Mouse (Mus musculus) gastrocnemius, postnatal 10 days (tissue): ENCODE measurements at regions not wholly inside any gene's neighbourhood (a gene's known extent, or its start where the extent isn't known, plus 50 kb on each side); places are given as distances from the start of the nearest gene placed in this dataset.
A peak's percentile ranks its signal among the peaks of the same experiment; 100 is the strongest.
"Not testable (repeated sequence)": the region's sequence is repeated elsewhere in the genome, so short reads cannot be mapped to it uniquely, and the experiment has no call there.

Experiments
- DNase-seq: peaks from one replicate; pipeline ENCODE4 v3.0.0; 2021; ENCODE audit warnings: mixed read lengths

DNA sequence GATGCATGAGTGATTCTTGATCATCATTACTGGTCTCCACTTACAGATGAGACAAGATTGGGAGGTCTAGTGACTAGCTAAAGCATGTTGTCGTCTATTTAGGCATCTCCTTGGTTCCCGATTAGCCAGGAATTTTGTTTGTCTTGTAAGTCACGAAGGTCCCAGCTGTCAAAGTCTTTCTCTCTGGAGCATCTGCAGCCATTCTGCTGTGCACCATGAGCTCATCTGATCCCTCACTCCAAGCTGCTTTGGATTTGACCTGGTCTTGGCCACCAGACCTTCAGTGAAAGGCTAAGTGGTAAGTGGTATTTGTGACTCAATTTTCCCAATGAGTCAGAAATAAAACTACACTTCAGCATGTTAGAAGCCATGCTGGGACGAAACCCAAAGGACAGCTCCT is 53.3 kb upstream of the Creb5 start:
- DNase-seq: no peak

DNA sequence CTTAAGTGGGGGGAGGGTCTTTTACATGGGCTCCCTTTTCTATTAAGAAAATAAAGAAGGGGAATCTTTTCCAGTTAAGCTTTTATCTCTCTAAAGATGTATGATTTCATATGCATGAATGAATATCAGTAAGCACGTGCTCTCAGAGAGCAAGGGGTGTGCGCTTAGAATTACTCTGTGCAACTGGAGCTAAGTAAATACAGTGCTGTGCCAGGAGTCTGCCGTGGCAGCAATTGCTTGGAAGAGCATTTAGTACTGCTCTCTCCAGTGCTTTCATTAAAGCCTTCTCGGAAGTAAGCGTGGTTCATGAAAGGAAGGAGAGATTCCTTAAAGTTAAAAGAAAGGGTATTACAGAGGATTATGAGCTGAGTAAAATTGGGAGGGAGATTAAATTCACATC is 54.5 kb upstream of the Creb5 start:
- DNase-seq: no peak

DNA sequence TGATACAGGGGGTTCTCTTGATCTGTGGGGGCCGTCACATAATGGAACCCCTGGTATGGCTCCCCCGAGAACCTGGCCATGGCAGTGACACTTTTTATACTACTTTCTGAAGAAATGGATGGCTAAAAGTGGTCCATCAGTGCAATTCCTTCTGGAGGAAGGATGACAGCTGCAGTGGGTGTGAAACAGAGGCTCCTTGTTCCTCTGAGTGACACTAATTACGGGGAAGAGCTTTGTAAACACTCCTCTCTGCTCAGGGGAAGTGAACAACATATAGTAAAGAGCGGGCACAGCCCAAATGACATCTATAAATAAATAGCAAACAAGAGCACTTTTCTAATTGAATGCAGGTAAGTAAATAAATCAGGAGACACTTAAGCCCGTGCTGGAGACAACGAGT is 57.7 kb upstream of the Creb5 start:
- DNase-seq: no peak

DNA sequence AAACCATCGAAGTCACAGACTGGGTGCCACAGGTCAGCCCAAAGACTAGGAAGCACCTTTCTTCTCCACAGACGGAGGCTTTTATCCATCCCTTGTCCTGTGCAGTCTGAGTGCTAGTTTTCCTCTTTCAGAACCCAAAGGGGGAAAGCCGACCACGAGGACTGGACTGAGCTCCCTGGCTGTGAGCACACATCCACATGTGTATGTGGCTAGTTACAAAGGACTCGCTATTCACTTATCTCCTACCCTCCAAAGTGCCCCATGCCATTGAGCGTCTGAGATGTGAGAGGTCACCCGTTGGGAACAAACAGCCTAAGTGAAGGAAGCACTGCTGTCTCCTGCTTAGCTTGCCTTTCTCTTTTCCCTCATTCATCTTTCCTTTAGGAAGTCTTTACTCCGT is 65.0 kb upstream of the Creb5 start:
- no peak for DNase-seq

DNA sequence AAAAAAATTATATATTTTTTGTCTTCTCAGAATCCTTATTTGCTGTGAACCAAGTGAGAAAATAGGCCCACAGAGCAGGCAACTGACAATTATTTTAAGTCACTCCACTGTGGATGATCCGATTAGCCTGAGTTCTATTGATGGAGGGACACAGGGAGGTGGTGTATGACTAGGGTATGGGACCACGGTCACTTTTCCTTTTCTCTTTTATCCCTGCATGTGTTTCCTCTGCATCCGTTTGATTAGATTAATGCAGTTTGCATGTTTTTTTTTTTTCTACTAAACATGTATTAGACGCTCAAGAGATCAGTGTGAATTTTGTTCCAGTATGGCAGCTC is 65.4 kb upstream of the Creb5 start:
- DNase-seq: no peak

DNA sequence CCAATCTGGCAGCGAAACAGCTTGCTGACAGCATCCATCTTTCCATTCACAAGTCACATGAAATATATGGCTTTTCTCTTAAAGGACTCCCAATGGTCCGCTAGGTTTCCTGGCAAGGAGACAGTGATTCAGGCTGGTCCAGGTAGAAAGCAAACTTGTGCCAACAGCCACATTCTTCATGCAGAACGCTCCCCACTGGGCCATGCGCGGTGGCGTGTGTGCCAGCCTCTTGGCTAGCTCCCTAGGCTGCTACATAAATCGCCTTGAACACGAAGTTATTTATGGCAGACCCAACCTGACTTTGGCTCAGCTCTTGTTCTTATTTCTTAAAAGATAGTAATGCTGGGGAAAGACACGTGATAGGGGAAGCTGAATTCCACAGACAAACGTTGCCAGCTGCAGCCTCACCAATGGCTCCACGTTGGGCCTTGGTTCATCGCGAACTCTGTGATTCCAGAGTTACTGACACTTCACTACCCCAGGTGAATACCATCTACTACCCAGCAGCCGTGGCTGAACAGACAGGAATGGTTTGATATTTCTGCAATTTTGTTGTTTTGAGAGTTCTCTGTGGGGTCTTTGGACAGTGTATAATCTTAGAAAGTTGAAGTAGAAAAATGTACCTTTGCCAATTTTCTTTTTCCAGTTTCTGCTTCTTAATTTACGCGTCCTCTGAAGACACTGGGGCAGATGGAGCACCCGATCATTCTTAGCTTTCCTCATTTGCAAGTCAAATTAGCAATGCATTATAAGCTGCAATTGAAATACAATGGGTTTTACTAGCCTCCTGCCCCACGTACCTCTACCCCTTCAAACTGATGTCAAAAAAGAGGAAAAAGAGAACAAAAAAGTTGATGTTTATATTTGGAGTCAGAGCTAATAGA is 66.0 kb upstream of the Creb5 start:
- DNase-seq: no peak

DNA sequence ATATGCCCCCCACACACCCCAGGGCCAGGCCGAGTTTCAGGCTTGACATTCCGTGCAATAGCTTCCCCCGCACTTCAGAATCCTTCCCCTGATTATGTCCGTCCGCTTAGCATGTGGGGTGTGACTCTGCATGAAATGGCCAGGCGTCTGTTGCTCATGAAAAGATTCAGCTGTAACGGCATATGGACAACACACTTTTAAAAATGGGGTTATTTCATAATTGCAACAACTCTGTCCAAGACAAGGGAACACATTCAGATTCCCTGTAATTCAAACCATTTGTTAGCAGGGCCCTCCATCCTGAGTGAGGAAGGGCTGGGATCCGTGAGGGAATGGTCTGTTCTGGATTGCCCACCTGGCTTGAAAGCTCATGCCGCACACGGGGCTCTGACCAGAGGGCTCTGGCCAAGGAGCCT is 68.2 kb upstream of the Creb5 start:
- DNase-seq: no peak

DNA sequence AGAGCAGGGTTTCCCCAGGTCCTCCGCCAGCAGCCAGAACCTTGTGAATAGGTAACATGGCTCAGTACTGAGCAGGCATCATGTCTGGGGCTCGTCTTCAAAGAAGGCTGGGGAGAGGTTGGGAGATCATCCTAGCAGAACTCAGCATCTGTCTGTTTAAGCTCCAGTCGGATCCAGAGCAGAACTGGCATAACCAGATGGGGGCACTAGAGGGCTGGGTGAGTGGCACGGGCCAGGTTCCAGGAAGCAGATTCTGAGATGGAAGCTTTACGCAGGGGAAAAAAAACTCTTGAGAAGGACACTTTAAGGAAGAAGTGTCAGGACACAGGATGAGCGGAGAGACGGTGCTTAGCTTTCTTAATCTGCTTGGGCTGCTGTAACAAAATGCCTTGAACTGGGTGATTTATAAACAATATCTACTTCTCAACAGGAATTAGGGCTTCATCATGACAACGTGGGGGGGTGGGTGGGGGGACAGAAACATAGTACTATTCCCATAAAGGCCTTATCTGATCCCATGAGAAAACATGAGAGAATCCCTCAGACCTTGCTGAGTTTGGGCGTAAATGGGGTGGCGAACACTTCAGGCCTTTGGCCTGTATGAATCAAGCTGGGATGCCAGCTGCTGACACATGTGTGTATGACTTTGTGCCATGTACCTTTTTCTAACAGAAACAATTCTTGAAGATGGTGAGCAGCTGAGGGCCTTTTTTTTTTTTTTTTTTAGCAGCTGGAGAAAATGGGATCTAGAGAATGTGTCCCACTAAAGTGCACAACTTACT is 69.6 kb upstream of the Creb5 start:
- peak; percentile 50 for DNase-seq

DNA sequence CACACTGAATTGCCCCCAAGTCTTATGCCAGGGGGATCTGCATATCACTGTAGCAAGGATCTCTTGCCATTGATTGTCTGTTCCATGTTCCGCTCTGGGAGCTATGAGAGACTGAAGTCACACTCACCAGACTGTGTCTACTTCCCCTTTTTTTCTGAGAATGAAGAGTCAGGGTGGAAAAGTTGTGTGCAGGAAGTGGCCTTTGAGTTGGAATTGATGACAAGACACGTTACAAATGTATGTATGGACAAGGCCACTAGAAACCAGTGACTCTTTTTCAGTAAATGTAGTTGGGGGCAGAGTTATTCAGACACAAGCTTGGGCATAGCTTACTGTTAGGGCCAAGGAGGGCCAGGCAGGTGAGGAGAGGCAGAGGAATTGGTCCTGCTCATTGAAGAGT is 70.4 kb upstream of the Creb5 start:
- DNase-seq: no peak

DNA sequence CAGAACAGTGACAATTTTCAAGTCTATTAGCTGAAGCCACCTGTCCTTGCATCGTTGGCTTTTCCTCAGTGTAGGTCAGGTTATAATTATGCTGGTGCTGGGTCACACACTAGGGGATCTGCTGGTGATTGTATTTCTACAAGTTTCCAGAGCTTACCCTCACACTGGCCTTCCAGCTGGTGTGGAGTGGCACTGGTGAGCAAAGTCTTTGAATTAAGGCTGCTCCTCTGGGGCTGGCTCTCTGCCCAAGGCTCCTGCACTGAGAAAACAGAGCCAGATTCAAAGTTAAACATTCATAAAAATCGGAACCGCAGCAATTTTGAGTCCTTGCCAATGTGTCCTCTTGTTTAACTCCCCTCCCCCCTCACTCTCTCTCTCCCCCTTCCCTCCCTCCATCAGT is 75.7 kb upstream of the Creb5 start:
- DNase-seq: peak; percentile 16

DNA sequence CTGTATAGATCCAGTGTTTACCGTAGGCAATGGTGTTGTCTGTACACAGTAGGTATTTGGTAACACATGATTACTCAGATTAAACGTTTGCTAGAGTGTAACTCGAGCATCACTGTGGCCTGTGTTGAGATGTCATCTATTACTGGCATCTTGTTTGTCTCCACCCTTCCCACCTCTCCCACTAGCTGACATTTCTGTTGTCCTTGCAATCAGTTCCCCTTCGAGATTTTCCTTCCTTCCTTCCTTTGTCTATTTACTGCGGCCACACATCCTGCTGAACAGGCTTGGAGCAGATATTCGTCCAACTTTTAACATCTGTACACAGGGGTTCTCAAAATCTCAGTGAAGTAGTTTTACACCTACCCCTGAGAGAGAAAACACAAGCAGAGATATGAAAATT is 77.7 kb upstream of the Creb5 start:
- no peak for DNase-seq

DNA sequence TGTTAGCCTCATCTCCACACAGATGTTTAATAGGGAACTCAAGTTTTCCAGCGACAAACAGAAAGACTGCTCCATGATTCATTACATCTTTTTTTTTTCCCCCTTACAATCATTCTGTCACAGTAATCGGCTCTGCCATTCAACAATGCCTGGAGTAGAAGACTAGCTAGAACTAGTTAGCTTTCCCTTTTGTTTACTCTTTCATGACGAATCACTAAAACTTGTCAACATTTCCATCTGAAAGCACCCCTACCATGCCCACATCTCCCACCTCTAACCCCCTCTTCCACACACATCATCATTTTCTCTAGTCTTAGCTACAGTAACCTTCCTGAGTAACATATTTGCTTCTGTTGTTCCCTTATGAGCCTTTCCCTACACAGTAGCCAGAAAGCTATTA is 78.6 kb upstream of the Creb5 start:
- DNase-seq: no peak

DNA sequence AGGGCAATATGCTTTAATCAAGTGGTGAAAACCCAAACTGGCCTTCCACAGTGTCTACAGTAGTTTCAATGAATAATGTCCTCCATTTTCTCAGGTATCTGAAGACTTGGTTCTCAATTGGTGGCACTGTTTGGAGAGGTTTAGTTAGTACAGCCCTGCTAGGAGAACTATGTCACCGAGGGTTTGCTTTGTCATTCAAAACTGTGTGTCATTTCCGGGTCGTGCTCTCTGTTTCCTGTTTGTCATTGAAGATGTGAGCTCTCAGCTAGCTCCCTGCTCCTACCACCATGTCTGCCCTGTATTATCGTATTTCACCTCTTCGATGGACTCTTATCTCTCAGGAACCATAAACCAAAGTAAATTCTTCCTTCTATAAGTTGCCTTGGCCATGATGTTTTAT is 79.3 kb upstream of the Creb5 start:
- DNase-seq: no peak

DNA sequence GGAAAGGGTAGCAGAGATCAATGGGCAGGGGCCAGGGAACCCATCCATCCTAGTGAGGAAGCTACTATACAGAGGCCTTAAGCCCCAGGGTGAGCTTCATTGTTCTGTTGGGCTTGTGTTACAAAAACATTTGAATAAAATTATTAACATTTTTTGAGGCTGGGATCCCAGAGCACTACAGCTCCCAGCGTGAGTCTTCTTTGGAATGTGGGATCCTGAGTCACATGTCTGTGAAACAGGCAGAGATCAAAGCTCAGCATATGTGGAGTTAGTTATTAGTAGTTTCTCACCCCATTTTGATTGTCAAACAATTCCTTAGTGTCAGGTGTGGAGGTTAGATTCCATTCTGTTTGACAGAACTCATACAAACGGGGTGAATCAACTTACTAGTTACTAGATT is 79.7 kb upstream of the Creb5 start:
- no peak for DNase-seq

DNA sequence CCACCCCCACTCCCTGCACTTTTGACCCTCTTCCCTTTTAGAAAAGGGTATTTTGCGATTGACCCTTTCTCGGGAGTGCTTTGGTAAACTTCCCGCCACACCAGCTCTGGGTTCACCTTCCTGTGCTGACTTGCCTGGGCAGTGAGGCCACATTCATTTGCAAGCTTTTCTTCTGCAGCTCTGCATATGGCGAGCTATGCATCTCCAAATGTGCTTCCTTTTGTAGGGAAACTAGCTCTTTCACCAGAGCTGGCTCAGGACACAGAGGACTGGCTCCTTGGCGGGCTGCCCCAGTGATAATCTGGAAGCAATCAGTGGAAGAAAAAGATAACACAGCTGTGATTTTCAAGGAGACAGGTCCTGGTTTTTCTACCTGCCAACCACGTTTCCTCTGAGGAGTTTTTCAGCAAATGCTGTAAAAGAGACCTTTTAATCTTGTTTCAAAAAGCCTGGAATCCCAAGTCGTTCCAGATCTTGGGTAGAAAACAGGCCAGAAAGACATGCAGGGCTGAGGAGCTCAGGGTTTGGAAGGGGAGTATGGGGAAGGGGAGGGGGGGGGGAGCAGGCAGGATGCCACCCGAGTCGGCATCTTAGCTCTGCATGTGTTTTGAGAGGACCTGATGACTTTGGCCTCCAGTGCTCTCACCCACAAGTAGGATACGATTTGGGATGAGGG is 85.7 kb upstream of the Creb5 start:
- peak; percentile 45 for DNase-seq

DNA sequence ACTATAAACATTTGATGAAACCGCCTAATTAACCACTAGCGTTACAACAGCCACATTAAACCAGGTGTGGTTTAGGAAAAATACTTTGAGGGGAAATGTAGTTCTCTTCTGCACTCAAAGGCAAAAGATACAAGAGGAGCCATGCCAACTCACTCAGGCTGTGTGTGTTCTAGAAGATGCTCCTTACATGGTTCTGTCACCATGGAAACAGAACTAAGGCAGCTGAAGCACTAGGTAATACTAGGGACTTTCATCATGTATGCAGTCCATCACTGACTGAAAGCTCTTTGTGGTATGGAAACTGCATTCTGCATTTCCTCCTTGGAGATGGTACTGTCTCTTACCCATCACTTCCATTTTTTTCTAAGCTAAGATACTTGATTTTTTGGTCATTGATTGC is 87.6 kb upstream of the Creb5 start:
- no peak for DNase-seq

DNA sequence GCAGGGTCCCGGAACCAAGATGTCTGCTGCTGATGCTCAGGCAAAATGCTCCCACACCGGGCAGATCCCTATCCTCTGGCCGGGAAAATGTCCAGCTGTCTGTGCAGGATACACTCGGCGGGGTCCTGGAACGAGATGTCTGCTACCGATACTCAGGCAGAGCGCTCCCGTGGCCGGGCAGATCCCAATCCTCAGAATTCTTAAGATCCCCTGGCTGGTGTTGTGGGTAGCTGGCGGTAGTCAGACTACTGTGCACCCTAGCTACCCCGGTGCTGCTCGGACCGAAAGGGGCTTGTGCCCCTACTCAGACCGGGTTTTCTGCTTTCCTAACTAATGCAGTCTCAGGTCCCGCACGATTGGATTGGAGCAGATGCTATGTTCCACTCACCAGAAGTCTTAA is 104.9 kb upstream of the Creb5 start:
- not testable (repeated sequence) for DNase-seq

DNA sequence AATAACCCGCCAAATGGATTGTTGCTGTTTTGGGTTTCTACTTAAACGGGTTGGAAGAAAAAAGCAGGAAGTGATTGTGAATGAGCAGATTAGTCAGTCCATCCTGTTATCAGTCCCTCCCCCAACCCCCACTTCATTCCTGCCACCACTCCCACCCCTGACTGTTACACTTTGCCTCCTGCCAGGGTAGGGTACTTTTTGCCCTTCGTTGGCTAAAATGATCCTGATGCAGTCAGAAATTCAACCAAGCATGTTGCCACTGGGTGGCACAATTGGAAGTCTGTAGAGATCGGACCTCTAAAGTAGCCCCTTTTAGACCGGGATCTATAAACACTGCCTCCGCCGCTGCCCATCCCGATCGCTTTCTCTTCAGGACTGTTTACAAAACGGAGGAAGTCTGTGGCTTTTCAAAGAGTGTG is 96.0 kb upstream of the Jazf1 start:
- no peak for DNase-seq

DNA sequence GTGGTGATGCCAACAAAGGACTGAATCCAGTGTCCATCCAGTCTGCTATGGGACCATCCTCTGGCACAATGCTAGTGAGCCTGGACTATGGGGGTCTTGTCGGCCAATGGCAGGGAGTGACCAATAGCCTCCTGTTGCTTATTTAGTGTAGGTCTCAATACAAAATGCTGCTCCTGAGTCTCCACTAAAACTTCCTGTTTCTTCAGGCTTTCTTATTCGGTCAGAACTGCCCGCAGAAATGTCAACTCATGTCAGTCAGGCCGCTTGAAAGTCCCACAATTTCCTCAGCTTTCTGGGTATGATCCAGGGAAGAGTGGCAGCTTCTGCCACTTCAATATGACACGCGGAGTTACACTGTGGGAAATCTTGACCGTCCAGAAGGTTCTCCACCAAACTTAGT is 94.7 kb upstream of the Jazf1 start:
- no peak for DNase-seq

DNA sequence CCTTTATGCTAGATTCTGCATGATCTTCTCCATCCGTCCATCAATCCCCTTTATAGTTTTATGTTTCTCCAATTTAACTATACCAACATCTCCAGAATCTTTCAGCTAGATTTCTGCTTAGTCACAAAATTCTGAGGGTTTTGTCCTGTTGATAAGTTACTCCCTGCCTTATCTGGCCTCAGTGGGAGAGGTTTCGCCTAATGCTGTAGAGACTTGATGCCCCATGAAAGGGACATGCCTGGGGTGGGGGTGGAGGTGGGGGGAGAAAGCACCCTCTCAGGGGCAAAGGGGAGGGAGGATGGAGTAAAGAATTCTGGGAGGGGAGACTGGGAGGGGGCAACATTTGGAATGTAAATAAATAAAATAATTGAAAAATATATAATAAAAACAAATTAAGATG is 93.2 kb upstream of the Jazf1 start:
- DNase-seq: no peak

DNA sequence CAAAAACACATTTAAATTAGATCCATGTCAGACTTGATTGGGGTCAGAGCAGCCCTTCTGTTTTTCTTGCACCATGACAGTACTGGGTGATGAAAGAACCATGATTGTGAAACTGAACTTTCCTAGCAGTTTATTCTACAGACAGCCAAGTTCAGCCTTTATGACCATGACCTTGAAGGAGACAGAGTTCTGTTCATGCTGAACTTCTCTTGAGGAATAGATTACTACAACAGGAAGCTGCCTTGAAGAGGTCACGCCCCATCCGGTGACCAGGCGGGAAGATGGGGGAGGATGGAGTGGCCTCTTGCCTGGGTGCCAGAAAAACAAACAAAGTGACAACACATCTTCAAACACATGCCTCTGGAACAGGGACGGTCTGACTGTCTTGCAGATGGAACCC is 86.2 kb upstream of the Jazf1 start:
- no peak for DNase-seq

DNA sequence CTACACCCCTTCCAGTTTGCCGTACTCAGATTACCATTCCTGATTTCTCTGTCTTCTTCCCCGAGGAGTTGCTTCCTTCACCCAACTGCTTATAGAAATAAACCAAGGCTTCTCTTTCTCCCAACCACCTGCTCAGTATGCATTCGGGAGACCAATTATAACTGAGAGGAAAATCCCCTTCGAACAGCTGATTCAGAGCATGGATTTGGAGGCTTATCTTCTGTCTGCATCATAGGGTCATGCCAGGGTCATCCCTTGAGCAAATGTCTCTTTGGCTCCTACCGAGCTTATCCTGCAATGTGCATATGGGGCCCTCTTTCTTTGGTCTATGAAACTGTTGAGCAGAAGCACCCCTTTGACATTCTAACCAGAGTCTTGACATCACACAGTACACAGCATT is 79.0 kb upstream of the Jazf1 start:
- DNase-seq: no peak

DNA sequence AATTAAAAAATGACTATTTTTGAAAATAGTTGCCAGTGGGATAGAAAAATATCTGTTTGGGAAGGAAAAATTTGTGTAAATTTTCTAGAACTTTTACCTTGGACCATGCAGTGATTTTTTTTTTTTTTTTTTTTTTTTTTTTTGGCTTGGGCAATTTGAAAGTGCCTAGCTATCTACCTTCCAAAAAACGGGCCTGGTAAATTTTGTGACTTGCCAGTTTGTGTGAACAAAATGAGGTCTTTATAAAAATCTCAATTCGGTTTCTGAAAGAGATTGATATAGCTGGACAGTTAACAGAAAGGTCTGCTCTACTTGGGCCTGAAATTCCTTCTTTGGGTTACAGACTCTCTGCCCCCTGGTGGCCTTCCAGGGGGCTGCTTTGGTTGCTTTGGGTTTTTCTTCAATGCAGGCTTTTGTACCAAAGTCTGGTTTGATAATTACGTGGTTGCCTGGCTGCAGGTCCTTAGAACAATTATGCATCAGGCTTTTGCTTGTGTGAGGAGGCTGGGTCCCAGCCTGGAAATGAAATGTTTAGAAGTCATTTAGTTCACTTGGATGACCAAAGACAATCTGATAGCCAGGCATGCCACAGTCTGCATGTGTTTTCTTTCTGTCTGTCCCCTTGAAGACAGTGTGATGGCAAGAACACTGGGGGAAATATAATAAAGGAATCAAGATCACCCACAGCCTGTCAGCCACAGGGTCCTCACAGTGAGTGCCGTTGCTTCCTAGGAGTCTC is 75.6 kb upstream of the Jazf1 start:
- peak; percentile 40 for DNase-seq
